In genomic region chr1:172061217-172061616, GRCm38 (mm10) we compare ENCODE assay signal across 18 mouse cellular contexts. TPM values are rescaled to one million over a fixed set of nuclear protein-coding genes. Genes with fewer than 3 reads are reported as not detected.
DNase-seq lines count a peak whose midpoint lies in the region; ATAC-seq and TF ChIP-seq lines count a peak whose summit lies in the region.
"Had no signal": no experiment of that assay in that cellular context is flagged by ENCODE, and none has a peak within 500 bp of the region (broad histone marks: within the 10 kb centered on the region; RNA-seq: fewer than 3 reads in every experiment).

No protein-coding gene starts in this region.

- H3K36me3 ChIP-seq in E14TG2a.4 (ENCODE audit: insufficient read depth, low read length) (peaks cover 20% of the 10 kb centered on the region), ES-Bruce4 (ENCODE audit: control insufficient read depth, insufficient read depth, low read length, poor library complexity, severe bottlenecking) (no peaks in the 10 kb centered on the region)
- H3K36me3 ChIP-seq in hindbrain, embryonic 10.5 days: peaks cover 24% of the 10 kb centered on the region
- peaks cover 21% of the 10 kb centered on the region for H3K36me3 ChIP-seq in midbrain, embryonic 13.5 days

- H3K9ac ChIP-seq in ES-Bruce4 (ENCODE audit: low read depth, poor library complexity, severe bottlenecking): no peak overlapping the region
- H3K9ac ChIP-seq in midbrain, embryonic 13.5 days (replicated peaks): no peak overlapping the region
- H3K9ac ChIP-seq: heart, embryonic 15.5 days; liver, embryonic 15.5 days had no signal

- ATAC-seq in midbrain, embryonic 13.5 days: peak; percentile 37
- ATAC-seq: intestine, embryonic 16.5 days had no signal

- no peak overlapping the region for H3K4me2 ChIP-seq in midbrain, embryonic 13.5 days (replicated peaks)
- H3K4me2 ChIP-seq: heart, embryonic 15.5 days; liver, embryonic 15.5 days had no signal

- H3K4me1 ChIP-seq in E14TG2a.4 (replicated peaks; ENCODE audit: low read depth, low read length) (peaks cover 59% of the 10 kb centered on the region), ES-Bruce4 (ENCODE audit: control insufficient read depth, insufficient read depth, low read length) (peaks cover 6% of the 10 kb centered on the region)
- peaks cover 87% of the 10 kb centered on the region for H3K4me1 ChIP-seq in hindbrain, embryonic 10.5 days (replicated peaks)
- peaks cover 77% of the 10 kb centered on the region for H3K4me1 ChIP-seq in midbrain, embryonic 13.5 days (replicated peaks)
- H3K4me1 ChIP-seq: liver, embryonic 15.5 days had no signal

- TF ChIP-seq CTCF in E14TG2a.4 (conservative IDR thresholded peaks at IDR 0.05; ENCODE audit: low read length) (no peak), ES-Bruce4 (IDR thresholded peaks at IDR 0.05; ENCODE audit: low read depth, low read length) (no peak)

- no peaks in the 10 kb centered on the region for H3K9me3 ChIP-seq in E14TG2a.4 (ENCODE audit: low read length)
- no peaks in the 10 kb centered on the region for H3K9me3 ChIP-seq in ES-Bruce4 (replicated peaks; ENCODE audit: control insufficient read depth, insufficient read depth, low read length, poor library complexity, severe bottlenecking)
- no peaks in the 10 kb centered on the region for H3K9me3 ChIP-seq in hindbrain, embryonic 10.5 days
- H3K9me3 ChIP-seq in midbrain, embryonic 13.5 days: no peaks in the 10 kb centered on the region
- H3K9me3 ChIP-seq: heart, embryonic 15.5 days; limb, embryonic 10.5 days; liver, embryonic 15.5 days had no signal

- 24% methylated on average over 8 of the region's 8 CpGs for WGBS in hindbrain, embryonic 10.5 days
- WGBS in midbrain, embryonic 13.5 days: 16% methylated on average over 8 of the region's 8 CpGs

- peaks cover 17% of the 10 kb centered on the region for H3K27me3 ChIP-seq in E14TG2a.4 (ENCODE audit: insufficient read depth, low read length)
- H3K27me3 ChIP-seq in ES-Bruce4 (ENCODE audit: control insufficient read depth, insufficient read depth, low read length, poor library complexity, severe bottlenecking): no peaks in the 10 kb centered on the region
- peaks cover 6% of the 10 kb centered on the region for H3K27me3 ChIP-seq in hindbrain, embryonic 10.5 days (ENCODE audit: insufficient read depth, poor library complexity, severe bottlenecking)
- H3K27me3 ChIP-seq in midbrain, embryonic 13.5 days: peaks cover 2% of the 10 kb centered on the region; the same call in 1 of the 2 replicates

- no peak for TF ChIP-seq POLR2A in ES-Bruce4 (IDR thresholded peaks at IDR 0.05; ENCODE audit: insufficient read depth, low read length)

- 0 out of 2 replicates have a peak overlapping the region, but pooled peaks have one; percentile 2 for H3K4me3 ChIP-seq in E14TG2a.4 (replicated peaks; ENCODE audit: low read length)
- H3K4me3 ChIP-seq in ES-Bruce4 (ENCODE audit: low read depth, low read length): no peak overlapping the region
- no peak overlapping the region; the same call in 1 of the 2 replicates for H3K4me3 ChIP-seq in hindbrain, embryonic 10.5 days
- H3K4me3 ChIP-seq in midbrain, embryonic 13.5 days (replicated peaks): no peak overlapping the region
- H3K4me3 ChIP-seq: heart, embryonic 15.5 days; limb, embryonic 10.5 days; liver, embryonic 15.5 days had no signal

- TF ChIP-seq EP300 in ES-Bruce4 (IDR thresholded peaks at IDR 0.05; ENCODE audit: insufficient read depth, low read depth, low read length): peak; percentile 67; the same call in 1 of the 2 replicates

- DNase-seq in hindbrain, embryonic 10.5 days (ENCODE audit: low spot score): peak; percentile 58
- DNase-seq in spleen, postnatal 10 days (ENCODE audit: low spot score in 2 of 2): no peak
- DNase-seq in urinary bladder, adult 2 months (ENCODE audit: low spot score): no peak
- no peak for DNase-seq in layer of hippocampus, postnatal 36 days
- DNase-seq: adrenal gland, postnatal 14 days; cerebellum, adult 11-12 months; right cerebral cortex, postnatal 4 days had no signal

- no peak overlapping the region for H3K27ac ChIP-seq in ES-Bruce4 (ENCODE audit: insufficient read depth, low read length)
- peak overlapping the region; percentile 88 for H3K27ac ChIP-seq in hindbrain, embryonic 10.5 days
- peak overlapping the region; percentile 82 for H3K27ac ChIP-seq in midbrain, embryonic 13.5 days
- H3K27ac ChIP-seq: heart, embryonic 15.5 days; limb, embryonic 10.5 days; liver, embryonic 15.5 days; macrophage had no signal

RNA-seq across cellular contexts. Expression of gene Nhlh1, which starts 3.8 kb away (rescaled TPM):
- polyA plus RNA-seq in ES-Bruce4 (2011; ENCODE audit: insufficient read depth, insufficient read length, low read depth, missing spikeins): not detected in 2 replicates
- 9.9 and 16.3 TPM in 2 replicates for polyA plus RNA-seq in hindbrain, embryonic 10.5 days (2016; fragmentation: Nextera tagmentation; extraction: Ambion mirVana)
- 7.7 and 8.9 TPM in 2 replicates for polyA plus RNA-seq in midbrain, embryonic 13.5 days (2015; fragmentation: Nextera tagmentation; extraction: Ambion mirVana)
- polyA plus RNA-seq in urinary bladder, adult 2 months (2012; rRNA removed): not detected in 2 replicates
- total RNA-seq in layer of hippocampus, postnatal 36 days (2021): 1 to 10 TPM; 1.3 to 1.5 TPM
- total RNA-seq: adrenal gland, postnatal 14 days; gastrocnemius, adult 8-10 months; neutrophil, adult 5-6 weeks had no signal
- polyA plus RNA-seq: heart, embryonic 15.5 days; large intestine, adult 2 months; limb, embryonic 10.5 days; liver, embryonic 15.5 days; macrophage had no signal

RNA-seq across cellular contexts. Expression of gene Copa, which starts 21.1 kb away (rescaled TPM):
- polyA plus RNA-seq in ES-Bruce4 (2011; ENCODE audit: insufficient read depth, insufficient read length, low read depth, missing spikeins): 161 and 163 TPM in 2 replicates
- 173 and 187 TPM in 2 replicates for polyA plus RNA-seq in hindbrain, embryonic 10.5 days (2016; fragmentation: Nextera tagmentation; extraction: Ambion mirVana)
- 190 and 202 TPM in 2 replicates for polyA plus RNA-seq in midbrain, embryonic 13.5 days (2015; fragmentation: Nextera tagmentation; extraction: Ambion mirVana)
- polyA plus RNA-seq in urinary bladder, adult 2 months (2012; rRNA removed): 84.9 and 135 TPM in 2 replicates
- 100 to 1,000 TPM; 144 TPM for total RNA-seq in layer of hippocampus, postnatal 36 days (2021)

RNA-seq across cellular contexts. Expression of gene Ncstn, which starts 21.4 kb away (rescaled TPM):
- polyA plus RNA-seq in ES-Bruce4 (2011; ENCODE audit: insufficient read depth, insufficient read length, low read depth, missing spikeins): 54.2 and 56.2 TPM in 2 replicates
- polyA plus RNA-seq in hindbrain, embryonic 10.5 days (2016; fragmentation: Nextera tagmentation; extraction: Ambion mirVana): 112 and 127 TPM in 2 replicates
- polyA plus RNA-seq in midbrain, embryonic 13.5 days (2015; fragmentation: Nextera tagmentation; extraction: Ambion mirVana): 126 and 129 TPM in 2 replicates
- polyA plus RNA-seq in urinary bladder, adult 2 months (2012; rRNA removed): 94.8 and 100.0 TPM in 2 replicates
- total RNA-seq in layer of hippocampus, postnatal 36 days (2021): 10 to 100 TPM; 57.1 to 60.1 TPM

RNA-seq across cellular contexts. Expression of gene Vangl2, which starts 33.0 kb away (rescaled TPM):
- polyA plus RNA-seq in ES-Bruce4 (2011; ENCODE audit: insufficient read depth, insufficient read length, low read depth, missing spikeins): 29.7 and 33.8 TPM in 2 replicates
- polyA plus RNA-seq in hindbrain, embryonic 10.5 days (2016; fragmentation: Nextera tagmentation; extraction: Ambion mirVana): 46.0 and 72.6 TPM in 2 replicates
- 57.1 and 60.0 TPM in 2 replicates for polyA plus RNA-seq in midbrain, embryonic 13.5 days (2015; fragmentation: Nextera tagmentation; extraction: Ambion mirVana)
- 3.7 and 6.4 TPM in 2 replicates for polyA plus RNA-seq in urinary bladder, adult 2 months (2012; rRNA removed)
- 10 to 100 TPM; 14.8 to 16.0 TPM for total RNA-seq in layer of hippocampus, postnatal 36 days (2021)
